14 mouse cellular contexts compared by ENCODE assay signal in the genomic region with DNA sequence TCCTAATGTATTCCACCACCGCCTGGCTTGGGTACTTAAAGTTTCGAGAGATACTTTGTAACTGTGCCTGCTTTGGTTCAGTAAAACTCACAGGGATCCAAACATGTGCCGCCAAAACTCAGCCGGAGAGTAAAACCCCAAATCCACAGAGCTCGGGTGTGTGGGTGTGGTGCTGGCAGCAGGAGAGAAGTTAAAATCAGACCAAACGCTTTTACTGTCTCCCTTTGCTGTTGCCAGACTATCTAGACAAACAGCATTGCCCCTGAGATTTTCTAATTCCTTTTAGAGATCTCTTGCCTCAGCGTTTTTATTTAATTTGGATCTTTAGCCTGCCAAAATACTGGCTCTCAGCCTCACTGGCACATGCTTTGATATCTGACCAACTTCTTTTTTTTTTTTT. TPM values are rescaled to one million over a fixed set of nuclear protein-coding genes. Genes with fewer than 3 reads are reported as not detected.
DNase-seq lines count a peak whose midpoint lies in the region; ATAC-seq and TF ChIP-seq lines count a peak whose summit lies in the region.
"Had no signal": no experiment of that assay in that cellular context is flagged by ENCODE, and none has a peak within 500 bp of the region (broad histone marks: within the 10 kb centered on the region; RNA-seq: fewer than 3 reads in every experiment).

No protein-coding gene starts in this region.

- no peak overlapping the region for H3K4me3 ChIP-seq in liver, adult 2 months (ENCODE audit: insufficient read depth, low read depth, low read length)
- H3K4me3 ChIP-seq in liver, embryonic 12.5 days = no peak overlapping the region
- no peak overlapping the region for H3K4me3 ChIP-seq in forebrain, embryonic 16.5 days (replicated peaks; ENCODE audit: low read length)
- H3K4me3 ChIP-seq: forebrain, embryonic 12.5 days; heart, embryonic 13.5 days; hindbrain, embryonic 15.5 days; kidney, embryonic 15.5 days; limb, embryonic 13.5 days had no signal

- H3K4me2 ChIP-seq in liver, embryonic 12.5 days = no peak overlapping the region
- H3K4me2 ChIP-seq in forebrain, embryonic 16.5 days (ENCODE audit: low read length) = no peak overlapping the region
- H3K4me2 ChIP-seq: forebrain, embryonic 12.5 days; heart, embryonic 13.5 days; hindbrain, embryonic 15.5 days; kidney, embryonic 15.5 days; limb, embryonic 13.5 days had no signal

- TF ChIP-seq POLR2A in liver, adult 2 months (IDR thresholded peaks at IDR 0.05; ENCODE audit: extremely low read depth, insufficient read depth, low read length) = no peak

- TF ChIP-seq CTCF in liver, adult 2 months (IDR thresholded peaks at IDR 0.05; ENCODE audit: low read depth, low read length) = no peak

- no peak for ATAC-seq in liver, embryonic 12.5 days
- ATAC-seq in forebrain, embryonic 16.5 days = no peak

- H3K79me2 ChIP-seq in liver, adult 2 months (ENCODE audit: control insufficient read depth, insufficient read depth, low read length) = no peaks in the 10 kb centered on the region

- DNase-seq in liver, adult 2 months (ENCODE audit: extremely low read depth, low read depth, low spot score) = peak; percentile 84
- peak; percentile 19 for DNase-seq in fibroblast of lung, adult 2 months (ENCODE audit: low read depth)
- DNase-seq in layer of hippocampus, adult 9-11 months = peak; percentile 69
- peak; percentile 35 for DNase-seq in right cerebral cortex, postnatal 14 days
- no peak for DNase-seq in thymus, postnatal 36 days
- DNase-seq in adrenal gland, adult 2 months = no peak
- DNase-seq: lung, postnatal 4 days had no signal

- no peak overlapping the region for H3K27ac ChIP-seq in liver, adult 2 months (replicated peaks; ENCODE audit: insufficient read depth, low read depth, low read length)
- H3K27ac ChIP-seq in liver, embryonic 12.5 days = no peak overlapping the region
- no peak overlapping the region for H3K27ac ChIP-seq in forebrain, embryonic 16.5 days (ENCODE audit: low read length)
- H3K27ac ChIP-seq: forebrain, embryonic 12.5 days; heart, embryonic 13.5 days; hindbrain, embryonic 15.5 days; kidney, embryonic 15.5 days; limb, embryonic 13.5 days had no signal

- WGBS in liver, adult 2 months = 25% methylated on average over 7 of the region's 7 CpGs
- 59% methylated on average over 7 of the region's 7 CpGs for WGBS in liver, embryonic 12.5 days (ENCODE audit: insufficient replicate concordance)
- 68% methylated on average over 7 of the region's 7 CpGs for WGBS in forebrain, embryonic 16.5 days

- no peaks in the 10 kb centered on the region for H3K9me3 ChIP-seq in liver, embryonic 12.5 days (replicated peaks)
- no peaks in the 10 kb centered on the region for H3K9me3 ChIP-seq in forebrain, embryonic 16.5 days (ENCODE audit: control insufficient read depth, low read length)
- H3K9me3 ChIP-seq: forebrain, embryonic 12.5 days; heart, embryonic 13.5 days; hindbrain, embryonic 15.5 days; kidney, embryonic 15.5 days; limb, embryonic 13.5 days had no signal

- no peaks in the 10 kb centered on the region for H3K36me3 ChIP-seq in liver, adult 2 months (ENCODE audit: control insufficient read depth, insufficient read depth, low read length)
- no peaks in the 10 kb centered on the region for H3K36me3 ChIP-seq in liver, embryonic 12.5 days
- no peaks in the 10 kb centered on the region for H3K36me3 ChIP-seq in forebrain, embryonic 16.5 days (ENCODE audit: control insufficient read depth, insufficient read depth)
- H3K36me3 ChIP-seq: forebrain, embryonic 12.5 days; heart, embryonic 13.5 days; hindbrain, embryonic 15.5 days; kidney, embryonic 15.5 days; limb, embryonic 13.5 days had no signal

- H3K4me1 ChIP-seq in liver, adult 2 months (ENCODE audit: control insufficient read depth, insufficient read depth, low read length) = no peaks in the 10 kb centered on the region
- no peaks in the 10 kb centered on the region for H3K4me1 ChIP-seq in liver, embryonic 12.5 days
- H3K4me1 ChIP-seq in forebrain, embryonic 16.5 days (replicated peaks; ENCODE audit: control insufficient read depth, insufficient read depth, low read length) = no peaks in the 10 kb centered on the region
- H3K4me1 ChIP-seq: forebrain, embryonic 12.5 days; heart, embryonic 13.5 days; hindbrain, embryonic 15.5 days; kidney, embryonic 15.5 days; limb, embryonic 13.5 days had no signal

- H3K9ac ChIP-seq in liver, adult 2 months (ENCODE audit: low read depth, low read length) = no peak overlapping the region
- no peak overlapping the region for H3K9ac ChIP-seq in liver, embryonic 12.5 days
- H3K9ac ChIP-seq in forebrain, embryonic 16.5 days (replicated peaks; ENCODE audit: low read depth, low read length) = no peak overlapping the region
- H3K9ac ChIP-seq: forebrain, embryonic 12.5 days; heart, embryonic 13.5 days; hindbrain, embryonic 15.5 days; kidney, embryonic 15.5 days; limb, embryonic 13.5 days had no signal

- no peaks in the 10 kb centered on the region for H3K27me3 ChIP-seq in liver, adult 2 months (ENCODE audit: control insufficient read depth, insufficient read depth, low read length)
- H3K27me3 ChIP-seq in liver, embryonic 12.5 days (replicated peaks) = peaks cover 10% of the 10 kb centered on the region; the same call in 1 of the 2 replicates
- no peaks in the 10 kb centered on the region for H3K27me3 ChIP-seq in forebrain, embryonic 16.5 days (replicated peaks; ENCODE audit: control insufficient read depth, insufficient read depth, low read length)
- H3K27me3 ChIP-seq: forebrain, embryonic 12.5 days; hindbrain, embryonic 15.5 days; limb, embryonic 13.5 days had no signal

RNA-seq across cellular contexts. Expression of a gene that starts 8.5 kb away (rescaled TPM):
- total RNA-seq in liver, adult 2 months (2014; rRNA removed) = 380 and 510 TPM in 2 replicates
- 749 and 835 TPM in 2 replicates for polyA plus RNA-seq in liver, adult 2 months (2012; rRNA removed)
- 807 and 810 TPM in 2 replicates for polyA plus RNA-seq in liver, embryonic 12.5 days (2016; fragmentation: Nextera tagmentation; extraction: Ambion mirVana)
- polyA plus RNA-seq in forebrain, embryonic 16.5 days (2015; fragmentation: Nextera tagmentation; extraction: Ambion mirVana) = 848 and 855 TPM in 2 replicates
- total RNA-seq in adrenal gland, adult 2 months (2021) = 100 to 1,000 TPM; 595 to 604 TPM
- 410 and 524 TPM in 2 replicates for polyA plus RNA-seq in adrenal gland, adult 2 months (2012; rRNA removed)

RNA-seq across cellular contexts. Expression of a gene that starts 27.2 kb away (rescaled TPM):
- total RNA-seq in liver, adult 2 months (2014; rRNA removed) = 15.4 and 17.3 TPM in 2 replicates
- polyA plus RNA-seq in liver, adult 2 months (2012; rRNA removed) = 6.8 and 7.1 TPM in 2 replicates
- polyA plus RNA-seq in liver, embryonic 12.5 days (2016; fragmentation: Nextera tagmentation; extraction: Ambion mirVana) = 28.7 and 30.8 TPM in 2 replicates
- 123 and 124 TPM in 2 replicates for polyA plus RNA-seq in forebrain, embryonic 16.5 days (2015; fragmentation: Nextera tagmentation; extraction: Ambion mirVana)
- total RNA-seq in adrenal gland, adult 2 months (2021) = 10 to 100 TPM; 73.3 to 94.2 TPM
- 5.0 and 7.7 TPM in 2 replicates for polyA plus RNA-seq in adrenal gland, adult 2 months (2012; rRNA removed)

Comparison
In these comparisons a context has a peak if more than half of its experiments do, and no peak if none do; other contexts are left out.
1. DNase-seq: peak in liver, adult 2 months (single experiment), fibroblast of lung, adult 2 months (single experiment), layer of hippocampus, adult 9-11 months (single experiment) and right cerebral cortex, postnatal 14 days (single experiment); none in thymus, postnatal 36 days (0 of 2) and adrenal gland, adult 2 months (single experiment).